Mouse (Mus musculus): ENCODE data around the gene Cacng4.

DNA sequence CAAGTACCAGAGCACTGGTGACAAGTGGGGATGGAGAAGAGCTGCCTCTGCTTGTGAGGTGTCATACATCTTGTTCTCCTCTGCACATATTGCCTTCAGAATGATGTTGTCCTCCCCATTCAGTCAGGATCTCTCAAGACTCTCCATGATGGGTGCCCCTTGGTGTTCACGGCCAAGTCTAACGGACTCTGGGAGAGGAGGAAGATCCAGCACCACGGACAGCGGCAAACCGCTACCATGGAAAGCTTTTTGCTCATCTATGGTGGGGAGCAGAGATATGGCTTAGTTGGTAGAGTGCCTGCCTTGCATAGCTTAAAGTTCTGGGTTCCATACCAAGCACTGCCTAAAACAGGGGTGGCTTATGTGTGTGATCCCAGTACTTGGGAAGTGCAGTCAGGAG is 22.8 kb upstream of the Cacng4 start:
- TF ChIP-seq CTCF (IDR thresholded peaks at IDR 0.05) (no peak), EP300 (IDR thresholded peaks at IDR 0.05) (no peak)
